8 mouse cellular contexts compared by ENCODE assay signal in genomic region chr11:101149178-101150105, GRCm38 (mm10). TPM values are rescaled to one million over a fixed set of nuclear protein-coding genes. Genes with fewer than 3 reads are reported as not detected.
DNase-seq lines count a peak whose midpoint lies in the region; ATAC-seq and TF ChIP-seq lines count a peak whose summit lies in the region.

No protein-coding gene starts in this region.

- no peak for TF ChIP-seq POLR2A in cerebellum, adult 2 months (IDR thresholded peaks at IDR 0.05; ENCODE audit: borderline replicate concordance, insufficient read depth, low read length)

- no peak overlapping the region for H3K4me2 ChIP-seq in hindbrain, embryonic 16.5 days (ENCODE audit: low read length)
- H3K4me2 ChIP-seq in stomach, postnatal 0 days (replicated peaks; ENCODE audit: low read depth), result no peak overlapping the region

- no peak overlapping the region; the same call in 1 of the 2 replicates for H3K9ac ChIP-seq in hindbrain, embryonic 16.5 days (ENCODE audit: low read depth, low read length)
- H3K9ac ChIP-seq in stomach, postnatal 0 days (ENCODE audit: low read length), result peak overlapping the region; percentile 47; the same call in 1 of the 2 replicates

- no peak overlapping the region for H3K27ac ChIP-seq in cerebellum, adult 2 months (ENCODE audit: insufficient read depth, low read length)
- H3K27ac ChIP-seq in hindbrain, embryonic 16.5 days (ENCODE audit: low read depth, low read length), result peak overlapping the region; percentile 14; the same call in 1 of the 2 replicates
- peak overlapping the region; percentile 81 for H3K27ac ChIP-seq in stomach, postnatal 0 days (replicated peaks)

- H3K27me3 ChIP-seq in cerebellum, adult 2 months (ENCODE audit: control insufficient read depth, insufficient read depth, low read length), result no peaks in the 10 kb centered on the region
- no peaks in the 10 kb centered on the region for H3K27me3 ChIP-seq in hindbrain, embryonic 16.5 days (replicated peaks; ENCODE audit: control insufficient read depth, insufficient read depth, low read length)
- no peaks in the 10 kb centered on the region for H3K27me3 ChIP-seq in stomach, postnatal 0 days (ENCODE audit: control insufficient read depth, insufficient read depth, low read length)

- no peak overlapping the region for H3K4me3 ChIP-seq in cerebellum, adult 2 months (replicated peaks; ENCODE audit: insufficient read depth, low read depth, low read length)
- H3K4me3 ChIP-seq in hindbrain, embryonic 16.5 days (ENCODE audit: low read length), result no peak overlapping the region
- no peak overlapping the region for H3K4me3 ChIP-seq in stomach, postnatal 0 days (ENCODE audit: low read depth, low read length)

- no peaks in the 10 kb centered on the region for H3K36me3 ChIP-seq in hindbrain, embryonic 16.5 days (ENCODE audit: control insufficient read depth, insufficient read depth, low read length)
- H3K36me3 ChIP-seq in stomach, postnatal 0 days (ENCODE audit: control insufficient read depth, insufficient read depth, low read length), result no peaks in the 10 kb centered on the region

- WGBS in cerebellum, adult 2 months, result 53% methylated on average over 9 of the region's 9 CpGs
- 49% methylated on average over 9 of the region's 9 CpGs for WGBS in hindbrain, embryonic 16.5 days
- WGBS in stomach, postnatal 0 days, result 9% methylated on average over 9 of the region's 9 CpGs

- TF ChIP-seq CTCF in cerebellum, adult 2 months (IDR thresholded peaks at IDR 0.05; ENCODE audit: borderline replicate concordance, insufficient read depth, low read depth, low read length), result no peak
- no peak for TF ChIP-seq CTCF in stomach, postnatal 0 days (IDR thresholded peaks at IDR 0.05; ENCODE audit: low read depth)

- no peaks in the 10 kb centered on the region for H3K4me1 ChIP-seq in cerebellum, adult 2 months (ENCODE audit: control insufficient read depth, insufficient read depth, low read length)
- peaks cover 7% of the 10 kb centered on the region for H3K4me1 ChIP-seq in hindbrain, embryonic 16.5 days (ENCODE audit: control insufficient read depth, insufficient read depth, low read depth, low read length)
- H3K4me1 ChIP-seq in stomach, postnatal 0 days (replicated peaks; ENCODE audit: control insufficient read depth, insufficient read depth), result 0 out of 2 replicates have a peak, but pooled peaks cover 6% of the 10 kb centered on the region

- ATAC-seq in hindbrain, embryonic 16.5 days, result peak; percentile 58
- peak; percentile 36; the same call in 1 of the 2 replicates for ATAC-seq in stomach, postnatal 0 days (ENCODE audit: low FRiP score, low TSS enrichment)

- no peak for TF ChIP-seq EP300 in stomach, postnatal 0 days (optimal IDR thresholded peaks at IDR 0.05)

- peak; percentile 19 for DNase-seq in cerebellum, adult 9-11 months
- DNase-seq in cerebellum, adult 2 months, result no peak
- DNase-seq in ovary, adult 18-20 months (ENCODE audit: low spot score), result peak; percentile 32
- DNase-seq in ovary, postnatal 10 days (ENCODE audit: low spot score), result no peak
- no peak for DNase-seq in stomach, postnatal 0 days (ENCODE audit: low spot score)
- DNase-seq in thymus, postnatal 25 days, result no peak
- no peak for DNase-seq in right cerebral cortex, adult 18-20 months

- H3K9me3 ChIP-seq in hindbrain, embryonic 16.5 days (ENCODE audit: control insufficient read depth, low read length), result no peaks in the 10 kb centered on the region
- H3K9me3 ChIP-seq in stomach, postnatal 0 days (ENCODE audit: control insufficient read depth, low read length), result no peaks in the 10 kb centered on the region

RNA-seq across cellular contexts. Expression of gene Tubg2, which starts 6.3 kb away (rescaled TPM):
- 44.3 and 47.8 TPM in 2 replicates for polyA plus RNA-seq in cerebellum, adult 2 months (2012; rRNA removed)
- polyA plus RNA-seq in hindbrain, embryonic 16.5 days (2015; fragmentation: Nextera tagmentation; extraction: Ambion mirVana), result 56.9 and 60.3 TPM in 2 replicates
- polyA plus RNA-seq in stomach, postnatal 0 days (2015; fragmentation: Nextera tagmentation; extraction: Ambion mirVana), result 3.0 and 3.1 TPM in 2 replicates

RNA-seq across cellular contexts. Expression of gene Cntnap1, which starts 20.9 kb away (rescaled TPM):
- polyA plus RNA-seq in cerebellum, adult 2 months (2012; rRNA removed), result 151 and 169 TPM in 2 replicates
- 8.7 and 11.2 TPM in 2 replicates for polyA plus RNA-seq in hindbrain, embryonic 16.5 days (2015; fragmentation: Nextera tagmentation; extraction: Ambion mirVana)
- 0.52 and 0.94 TPM in 2 replicates for polyA plus RNA-seq in stomach, postnatal 0 days (2015; fragmentation: Nextera tagmentation; extraction: Ambion mirVana)

RNA-seq across cellular contexts. Expression of gene Plekhh3, which starts 21.7 kb away (rescaled TPM):
- 67.6 and 71.0 TPM in 2 replicates for polyA plus RNA-seq in cerebellum, adult 2 months (2012; rRNA removed)
- polyA plus RNA-seq in hindbrain, embryonic 16.5 days (2015; fragmentation: Nextera tagmentation; extraction: Ambion mirVana), result 9.3 and 9.5 TPM in 2 replicates
- polyA plus RNA-seq in stomach, postnatal 0 days (2015; fragmentation: Nextera tagmentation; extraction: Ambion mirVana), result 23.8 and 25.6 TPM in 2 replicates

RNA-seq across cellular contexts. Expression of gene Ccr10, which starts 25.8 kb away (rescaled TPM):
- 0.82 and 1.0 TPM in 2 replicates for polyA plus RNA-seq in cerebellum, adult 2 months (2012; rRNA removed)
- 0.32 and 0.60 TPM in 2 replicates for polyA plus RNA-seq in hindbrain, embryonic 16.5 days (2015; fragmentation: Nextera tagmentation; extraction: Ambion mirVana)
- 0.16 and 0.24 TPM in 2 replicates for polyA plus RNA-seq in stomach, postnatal 0 days (2015; fragmentation: Nextera tagmentation; extraction: Ambion mirVana)

RNA-seq across cellular contexts. Expression of gene Tubg1, which starts 29.7 kb away (rescaled TPM):
- 39.1 and 39.3 TPM in 2 replicates for polyA plus RNA-seq in cerebellum, adult 2 months (2012; rRNA removed)
- 79.6 and 80.2 TPM in 2 replicates for polyA plus RNA-seq in hindbrain, embryonic 16.5 days (2015; fragmentation: Nextera tagmentation; extraction: Ambion mirVana)
- 29.7 and 29.8 TPM in 2 replicates for polyA plus RNA-seq in stomach, postnatal 0 days (2015; fragmentation: Nextera tagmentation; extraction: Ambion mirVana)

Comparison
In these comparisons a context has a peak if more than half of its experiments do, and no peak if none do; other contexts are left out.
1. DNase-seq: peak in cerebellum, adult 9-11 months (single experiment) and ovary, adult 18-20 months (single experiment); none in cerebellum, adult 2 months (0 of 2), ovary, postnatal 10 days (single experiment), stomach, postnatal 0 days (single experiment), thymus, postnatal 25 days (single experiment) and right cerebral cortex, adult 18-20 months (single experiment).
2. RNA of gene Tubg2, which starts 6.3 kb away (polyA plus RNA-seq): 56.9 to 60.3 TPM in hindbrain, embryonic 16.5 days and 44.3 to 47.8 TPM in cerebellum, adult 2 months; 3.0 to 3.1 TPM in stomach, postnatal 0 days; every median in the first group is over 10 times any median in the second.
3. RNA of gene Cntnap1, which starts 20.9 kb away (polyA plus RNA-seq): 151 to 169 TPM in cerebellum, adult 2 months; 8.7 to 11.2 TPM in hindbrain, embryonic 16.5 days and 0.52 to 0.94 TPM in stomach, postnatal 0 days; every median in the first group is over 10 times any median in the second.